Mouse (Mus musculus): ENCODE measurements around the gene F7. TPM values are rescaled to one million over a fixed set of nuclear protein-coding genes. Genes with fewer than 3 reads are reported as not detected.

The F7 gene
- total RNA-seq (2022), result under 1 TPM in 2 of 4 experiments, not detected in 2; 0.19 to 0.20 TPM

- no peak for DNase-seq (ENCODE audit: low spot score in 2 of 2)
Observed at GRCm38 (mm10) chr8:13025487-13026224, at the start of gene F7. TSS of gene F7 (plus strand) at chr8:13026034.

- DNase-seq (ENCODE audit: low spot score in 2 of 2), result no peak
Observed at GRCm38 (mm10) chr8:12976290-12976689, 49.5 kb upstream of the F7 start.

- no peak for DNase-seq (ENCODE audit: low spot score in 2 of 2)
Observed at GRCm38 (mm10) chr8:12976723-12977122, 49.1 kb upstream of the F7 start.

GRCm38 (mm10) chr8:12977325-12977724 is 48.5 kb upstream of the F7 start:
- no peak for DNase-seq (ENCODE audit: low spot score in 2 of 2)

- no peak for DNase-seq (ENCODE audit: low spot score in 2 of 2)
Observed at GRCm38 (mm10) chr8:12978308-12978707, 47.5 kb upstream of the F7 start.

- no peak for DNase-seq (ENCODE audit: low spot score in 2 of 2)
Observed at GRCm38 (mm10) chr8:12978726-12979125, 47.1 kb upstream of the F7 start.

GRCm38 (mm10) chr8:12983681-12984467 is 42.0 kb upstream of the F7 start:
- DNase-seq (ENCODE audit: low spot score in 2 of 2), result peak; percentile 66 to 94

GRCm38 (mm10) chr8:12984601-12985243 is 41.1 kb upstream of the F7 start:
- DNase-seq (ENCODE audit: low spot score in 2 of 2), result no peak

- DNase-seq (ENCODE audit: low spot score in 2 of 2), result peak; percentile 51 to 79
Observed at GRCm38 (mm10) chr8:12985259-12985658, 40.6 kb upstream of the F7 start.

- DNase-seq (ENCODE audit: low spot score in 2 of 2), result peak; percentile 69 to 76
Observed at GRCm38 (mm10) chr8:12987571-12987970, 38.3 kb upstream of the F7 start.

GRCm38 (mm10) chr8:12988722-12989430 is 37.0 kb upstream of the F7 start:
- peak in 1 of 2 experiments; percentile 55 for DNase-seq (ENCODE audit: low spot score in 2 of 2)

GRCm38 (mm10) chr8:12991411-12991810 is 34.4 kb upstream of the F7 start:
- DNase-seq (ENCODE audit: low spot score in 2 of 2), result peak in 1 of 2 experiments; percentile 48

- DNase-seq (ENCODE audit: low spot score in 2 of 2), result no peak
Observed at GRCm38 (mm10) chr8:12994468-12994867, 31.4 kb upstream of the F7 start.

- no peak for DNase-seq (ENCODE audit: low spot score in 2 of 2)
Observed at GRCm38 (mm10) chr8:12995481-12995880, 30.4 kb upstream of the F7 start.

- DNase-seq (ENCODE audit: low spot score in 2 of 2), result no peak
Observed at GRCm38 (mm10) chr8:12996831-12997275, 29.0 kb upstream of the F7 start.

- DNase-seq (ENCODE audit: low spot score in 2 of 2), result no peak
Observed at GRCm38 (mm10) chr8:12998331-12998730, 27.5 kb upstream of the F7 start.

- peak in 1 of 2 experiments; percentile 48 for DNase-seq (ENCODE audit: low spot score in 2 of 2)
Observed at GRCm38 (mm10) chr8:12999793-13000192, 26.0 kb upstream of the F7 start.

- DNase-seq (ENCODE audit: low spot score in 2 of 2), result no peak
Observed at GRCm38 (mm10) chr8:13007458-13007857, 18.4 kb upstream of the F7 start.

GRCm38 (mm10) chr8:13010313-13010712 is 15.5 kb upstream of the F7 start:
- no peak for DNase-seq (ENCODE audit: low spot score in 2 of 2)

- DNase-seq (ENCODE audit: low spot score in 2 of 2), result no peak
Observed at GRCm38 (mm10) chr8:13019560-13019959, 6.3 kb upstream of the F7 start.

- DNase-seq (ENCODE audit: low spot score in 2 of 2), result peak in 1 of 2 experiments; percentile 46
Observed at GRCm38 (mm10) chr8:13021830-13022229, 4.0 kb upstream of the F7 start.

Data from left cerebral cortex, adult 8-10 months (tissue).